Mouse (Mus musculus) liver, embryonic 11.5 days (tissue): ENCODE results near the gene Ntf5. TPM values are rescaled to one million over a fixed set of nuclear protein-coding genes. Genes with fewer than 3 reads are reported as not detected.
A peak's percentile ranks its signal among the peaks of the same experiment; 100 is the strongest.

Source experiments
- ATAC-seq: fragments of 200-750 bp; cut with Nextera tagmentation; replicated peaks from 2 replicates; pipeline ENCODE4 v1.8.0; 2017; ENCODE audit warnings: moderate number of reproducible peaks, mild to moderate bottlenecking, moderate TSS enrichment, moderate library complexity; ENCODE audit not compliant: low FRiP score
- DNase-seq: peaks from one replicate; pipeline ENCODE4 v3.0.0-alpha.2; 2017; ENCODE audit warnings: low spot score
- H3K27ac ChIP-seq: fragments of 300-500 bp; sonication (generic); 2 replicates; pipeline ENCODE4 v1.5.1; 2014; ENCODE audit warnings: mild to moderate bottlenecking, low read depth, low read length, control low read depth
- H3K27me3 ChIP-seq: fragments of 300-500 bp; sonication (generic); replicated peaks from 2 replicates; pipeline ENCODE4 v1.6.1; 2014; ENCODE audit warnings: low read length, mixed read lengths; ENCODE audit not compliant: control insufficient read depth, insufficient read depth
- H3K36me3 ChIP-seq: fragments of 300-500 bp; sonication (generic); 2 replicates; pipeline ENCODE4 v1.6.1; 2014; ENCODE audit warnings: mild to moderate bottlenecking, low read length, moderate library complexity, mixed read lengths; ENCODE audit not compliant: control insufficient read depth, insufficient read depth
- H3K4me1 ChIP-seq: fragments of 300-500 bp; sonication (generic); replicated peaks from 2 replicates; pipeline ENCODE4 v1.6.1; 2014; ENCODE audit warnings: low read length, mixed read lengths; ENCODE audit not compliant: control insufficient read depth, insufficient read depth
- H3K4me2 ChIP-seq: fragments of 300-500 bp; sonication (generic); 2 replicates; pipeline ENCODE4 v1.6.1; 2014; ENCODE audit warnings: mild to moderate bottlenecking, control low read depth, moderate library complexity
- H3K4me3 ChIP-seq: fragments of 300-500 bp; sonication (generic); 2 replicates; pipeline ENCODE4 v1.5.1; 2014; ENCODE audit warnings: low read depth, low read length, control low read depth
- H3K9ac ChIP-seq: fragments of 300-500 bp; sonication (generic); 2 replicates; pipeline ENCODE4 v1.6.1; 2014; ENCODE audit warnings: low read depth, low read length, control low read depth
- H3K9me3 ChIP-seq: fragments of 300-500 bp; sonication (generic); 2 replicates; pipeline ENCODE4 v1.6.1; 2016; ENCODE audit warnings: low read length, inconsistent platforms, mixed read lengths; ENCODE audit not compliant: control insufficient read depth
- WGBS: fragments of 180-500 bp; shearing (Covaris S2); extraction: QIAGEN DNeasy Blood & Tissue Kit; methylation state at CpG from one replicate; pipeline ENCODE4 v1.1.7; 2014; 5-methylcytosine and 5-hydroxymethylcytosine counted together
- polyA plus RNA-seq: library from polyadenylated mRNA; unstranded; fragments of >200 nt; fragmentation: Nextera tagmentation; extraction: Ambion mirVana; gene quantifications from 2 replicates; pipeline ENCODE4 v1.2.1, GENCODE M21; 2014

Gene Ntf5
- polyA plus RNA-seq, 1 experiment from 2014 or later = 2.0 TPM

DNA sequence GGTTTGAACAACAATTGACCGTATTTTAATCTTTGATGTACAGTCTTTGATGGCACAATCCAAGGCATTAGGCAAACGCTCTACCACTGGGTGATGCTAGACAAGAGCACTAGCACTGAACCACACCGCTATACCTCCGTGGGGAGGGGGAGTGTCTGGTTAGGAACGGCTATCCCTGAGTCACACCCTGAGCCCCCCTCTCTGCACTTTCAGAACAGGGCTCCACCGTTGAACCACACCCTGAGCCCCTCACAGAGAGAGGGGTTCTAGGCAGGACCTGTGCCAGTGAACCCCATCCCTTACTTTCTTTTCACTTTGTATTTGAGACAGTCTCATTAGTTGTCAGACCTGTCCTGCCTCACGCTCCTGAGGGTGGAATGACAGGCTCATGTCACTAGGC, 5.1 kb upstream of the Ntf5 start:
- Histone ChIP-seq H3K27me3 (peaks cover 82% of the 10 kb centered on the region), H3K4me1 (peaks cover 5% of the 10 kb centered on the region; the same call in 1 of the 2 replicates), H3K27ac (no peak overlapping the region), H3K4me2 (no peak overlapping the region), H3K4me3 (no peak overlapping the region), H3K9ac (no peak overlapping the region), H3K36me3 (no peaks in the 10 kb centered on the region), H3K9me3 (no peaks in the 10 kb centered on the region)
- DNase-seq (no peak), ATAC-seq (no peak)
- WGBS = 65% methylated on average over 7 of the region's 7 CpGs

DNA sequence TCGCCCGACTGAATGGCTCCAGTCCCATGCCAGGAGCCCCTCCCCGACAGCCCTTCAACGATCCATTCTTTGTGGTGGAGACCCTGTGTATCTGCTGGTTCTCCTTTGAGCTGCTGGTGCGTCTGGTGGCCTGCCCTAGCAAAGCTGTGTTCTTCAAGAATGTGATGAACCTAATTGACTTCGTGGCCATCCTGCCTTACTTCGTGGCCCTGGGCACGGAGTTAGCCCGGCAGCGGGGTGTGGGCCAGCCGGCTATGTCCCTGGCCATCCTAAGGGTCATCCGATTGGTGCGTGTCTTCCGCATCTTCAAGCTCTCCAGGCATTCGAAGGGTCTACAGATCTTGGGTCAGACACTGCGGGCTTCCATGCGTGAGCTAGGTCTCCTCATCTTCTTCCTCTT, 4.5 kb upstream of the Ntf5 start:
- Histone ChIP-seq H3K27ac (no peak overlapping the region), H3K36me3 (no peaks in the 10 kb centered on the region), H3K9ac (no peak overlapping the region), H3K4me1 (peaks cover 11% of the 10 kb centered on the region), H3K9me3 (no peaks in the 10 kb centered on the region), H3K4me2 (no peak overlapping the region), H3K4me3 (no peak overlapping the region), H3K27me3 (peaks cover 88% of the 10 kb centered on the region)
- DNase-seq (no peak), ATAC-seq (no peak)
- 84% methylated on average over 17 of the region's 17 CpGs for WGBS

DNA sequence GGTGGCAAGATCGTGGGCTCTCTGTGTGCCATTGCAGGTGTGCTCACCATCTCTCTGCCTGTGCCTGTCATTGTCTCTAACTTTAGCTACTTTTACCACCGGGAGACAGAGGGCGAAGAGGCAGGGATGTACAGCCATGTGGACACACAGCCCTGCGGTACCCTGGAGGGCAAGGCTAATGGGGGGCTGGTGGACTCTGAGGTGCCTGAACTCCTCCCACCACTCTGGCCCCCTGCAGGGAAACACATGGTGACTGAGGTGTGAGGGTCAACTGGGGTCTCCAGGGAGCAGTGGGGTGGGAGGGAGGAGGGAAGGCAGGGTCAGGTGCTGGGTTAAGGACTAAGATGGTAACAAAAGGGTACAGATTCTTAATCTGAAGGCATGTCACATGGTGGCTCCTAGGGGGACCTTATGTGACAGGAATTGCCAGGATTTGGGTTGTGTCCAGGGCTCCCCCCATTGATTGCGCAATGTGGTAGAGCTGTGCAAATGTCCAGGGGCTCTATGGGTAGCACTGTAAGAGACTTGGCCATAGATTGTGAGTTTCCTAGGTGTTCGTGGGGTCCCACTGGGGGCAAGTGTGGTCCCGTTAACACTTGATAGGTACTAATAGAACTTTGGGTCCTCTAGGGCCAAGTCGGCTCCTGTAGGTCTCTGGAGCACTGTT, 3.9 kb upstream of the Ntf5 start:
- DNase-seq = no peak
- no peak for ATAC-seq
- Histone ChIP-seq H3K27ac (no peak overlapping the region), H3K9ac (no peak overlapping the region), H3K4me1 (peaks cover 12% of the 10 kb centered on the region), H3K36me3 (no peaks in the 10 kb centered on the region), H3K4me2 (no peak overlapping the region), H3K4me3 (no peak overlapping the region), H3K27me3 (peaks cover 95% of the 10 kb centered on the region), H3K9me3 (no peaks in the 10 kb centered on the region)
- WGBS = 83% methylated on average over 8 of the region's 8 CpGs

DNA sequence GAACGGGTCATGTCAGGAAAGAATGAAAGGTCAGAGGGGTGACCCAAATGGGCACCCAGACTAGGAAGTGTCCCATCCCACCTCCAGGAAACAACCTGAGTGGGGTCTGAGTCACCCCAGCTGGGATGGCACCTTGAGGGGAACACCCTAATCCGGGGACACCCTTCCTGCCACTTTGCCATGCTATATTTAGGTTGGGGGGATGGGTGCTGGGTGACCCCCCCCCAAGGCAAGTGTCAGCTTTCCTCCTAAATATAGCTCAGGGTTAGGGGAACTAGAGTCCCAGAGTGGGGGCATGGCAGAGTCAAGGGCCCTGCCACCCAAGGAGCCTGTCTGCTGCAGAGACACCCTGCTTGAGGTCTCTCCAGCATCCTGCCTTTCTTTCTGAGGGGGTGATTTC, 1.1 kb upstream of the Ntf5 start:
- H3K27ac ChIP-seq = no peak overlapping the region
- H3K4me2 ChIP-seq = no peak overlapping the region
- H3K9ac ChIP-seq = no peak overlapping the region
- peaks cover 99% of the 10 kb centered on the region for H3K27me3 ChIP-seq
- H3K4me3 ChIP-seq = no peak overlapping the region
- no peaks in the 10 kb centered on the region for H3K9me3 ChIP-seq
- WGBS = 65% methylated on average over 2 of the region's 2 CpGs
- H3K4me1 ChIP-seq = peaks cover 11% of the 10 kb centered on the region
- no peak for ATAC-seq
- H3K36me3 ChIP-seq = no peaks in the 10 kb centered on the region
- DNase-seq = no peak

DNA sequence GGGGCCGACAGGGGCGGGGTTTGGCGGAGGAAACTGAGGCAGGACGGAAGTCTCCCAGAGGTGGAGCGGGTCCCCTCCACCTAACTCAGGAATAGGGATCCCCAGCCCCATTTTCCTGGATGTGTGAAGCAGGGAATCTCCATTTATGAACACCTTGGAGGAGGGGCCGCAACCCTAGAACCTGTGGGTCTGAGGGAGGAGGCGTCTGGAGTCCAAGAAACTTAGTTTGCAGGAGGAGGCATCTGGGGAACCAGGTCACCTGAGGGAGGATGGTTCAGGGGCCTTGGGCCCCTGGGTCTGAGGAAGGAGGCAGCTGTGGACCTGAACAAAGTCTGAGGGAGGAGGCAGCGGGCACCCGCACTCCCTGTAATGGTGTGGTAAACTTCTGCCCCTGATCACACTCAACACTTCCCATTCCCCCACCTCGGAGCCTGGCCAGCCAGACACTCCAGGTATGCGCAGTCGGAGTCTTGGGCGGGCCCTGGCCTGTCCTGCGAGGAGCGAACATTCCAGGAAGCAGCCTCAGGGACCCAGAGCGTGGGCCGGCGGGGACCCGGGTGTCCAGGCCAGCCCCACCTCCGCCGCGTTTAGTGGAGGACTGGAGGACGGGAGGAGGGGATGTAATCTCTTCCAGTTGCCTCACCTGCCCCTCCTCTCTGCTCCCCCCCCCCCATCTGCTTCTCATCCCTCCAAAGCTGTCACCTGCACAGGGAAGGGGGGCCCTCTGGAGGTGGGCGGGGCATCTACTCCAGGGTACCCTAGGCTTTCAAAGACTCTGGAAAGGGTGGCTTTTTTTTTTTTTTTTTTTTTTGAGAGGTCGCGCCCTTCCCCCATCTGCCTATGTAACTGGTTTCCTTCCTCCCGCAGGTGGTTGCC, 607 bp downstream of the Ntf5 start:
- peaks cover 11% of the 10 kb centered on the region for H3K4me1 ChIP-seq
- peak overlapping the region; percentile 58; the same call in 1 of the 2 replicates for H3K27ac ChIP-seq
- H3K36me3 ChIP-seq = no peaks in the 10 kb centered on the region
- WGBS = 2% methylated on average over 27 of the region's 27 CpGs
- peak overlapping the region; percentile 60 for H3K4me3 ChIP-seq
- no peaks in the 10 kb centered on the region for H3K9me3 ChIP-seq
- ATAC-seq (peak; percentile 9; the same call in 1 of the 2 replicates), DNase-seq (peak; percentile 46)
- H3K4me2 ChIP-seq = peak overlapping the region; percentile 91
- peaks cover 98% of the 10 kb centered on the region for H3K27me3 ChIP-seq
- peak overlapping the region; percentile 2 for H3K9ac ChIP-seq

DNA sequence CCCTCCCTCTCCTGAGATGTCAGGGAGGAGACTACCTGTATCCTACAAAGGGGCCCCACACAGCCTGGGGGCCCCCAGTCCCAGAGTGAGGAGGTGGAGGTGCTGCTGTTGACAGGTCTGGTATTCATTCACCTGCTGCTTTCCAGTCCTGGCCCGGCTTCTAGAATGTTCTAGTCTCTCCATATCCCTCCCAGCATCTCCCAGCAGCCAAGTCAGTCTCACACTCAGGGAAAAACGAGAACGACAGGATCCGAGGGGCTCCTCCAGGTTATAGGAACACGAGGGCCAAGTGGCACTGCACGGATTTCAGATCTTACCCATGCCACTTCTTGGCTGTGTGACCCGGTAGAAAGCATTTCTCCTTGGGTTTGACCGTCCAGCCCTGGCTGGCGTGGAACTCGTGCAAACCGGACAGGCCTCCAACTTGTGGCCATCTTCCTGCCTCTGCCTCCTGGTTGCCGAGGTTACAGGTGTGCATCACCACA, 1.3 kb downstream of the Ntf5 start:
- no peak for ATAC-seq
- no peak overlapping the region for H3K9ac ChIP-seq
- H3K36me3 ChIP-seq = no peaks in the 10 kb centered on the region
- DNase-seq = no peak
- no peak overlapping the region for H3K27ac ChIP-seq
- H3K27me3 ChIP-seq = peaks cover 94% of the 10 kb centered on the region
- H3K4me3 ChIP-seq = no peak overlapping the region
- H3K4me2 ChIP-seq = peak overlapping the region; percentile 91; the same call in 1 of the 2 replicates
- peaks cover 11% of the 10 kb centered on the region for H3K4me1 ChIP-seq
- WGBS = 32% methylated on average over 12 of the region's 12 CpGs
- no peaks in the 10 kb centered on the region for H3K9me3 ChIP-seq

DNA sequence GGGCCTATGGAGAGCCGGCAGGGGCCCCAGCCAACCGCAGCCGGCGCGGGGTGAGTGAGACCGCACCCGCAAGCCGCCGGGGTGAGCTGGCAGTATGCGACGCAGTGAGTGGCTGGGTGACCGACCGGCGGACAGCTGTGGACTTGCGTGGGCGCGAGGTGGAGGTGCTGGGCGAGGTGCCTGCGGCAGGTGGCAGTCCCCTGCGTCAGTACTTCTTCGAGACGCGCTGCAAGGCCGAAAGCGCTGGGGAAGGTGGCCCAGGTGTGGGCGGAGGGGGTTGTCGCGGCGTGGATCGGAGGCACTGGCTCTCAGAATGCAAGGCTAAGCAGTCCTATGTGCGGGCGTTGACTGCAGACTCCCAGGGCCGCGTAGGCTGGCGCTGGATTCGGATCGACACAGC, 2.1 kb downstream of the Ntf5 start:
- Histone ChIP-seq H3K4me1 (peaks cover 11% of the 10 kb centered on the region), H3K27me3 (peaks cover 91% of the 10 kb centered on the region), H3K4me2 (peak overlapping the region; percentile 26; the same call in 1 of the 2 replicates), H3K4me3 (peak overlapping the region; percentile 14; the same call in 1 of the 2 replicates), H3K9ac (no peak overlapping the region), H3K9me3 (no peaks in the 10 kb centered on the region), H3K27ac (no peak overlapping the region), H3K36me3 (no peaks in the 10 kb centered on the region)
- ATAC-seq = no peak
- no peak for DNase-seq
- WGBS = 12% methylated on average over 37 of the region's 37 CpGs

DNA sequence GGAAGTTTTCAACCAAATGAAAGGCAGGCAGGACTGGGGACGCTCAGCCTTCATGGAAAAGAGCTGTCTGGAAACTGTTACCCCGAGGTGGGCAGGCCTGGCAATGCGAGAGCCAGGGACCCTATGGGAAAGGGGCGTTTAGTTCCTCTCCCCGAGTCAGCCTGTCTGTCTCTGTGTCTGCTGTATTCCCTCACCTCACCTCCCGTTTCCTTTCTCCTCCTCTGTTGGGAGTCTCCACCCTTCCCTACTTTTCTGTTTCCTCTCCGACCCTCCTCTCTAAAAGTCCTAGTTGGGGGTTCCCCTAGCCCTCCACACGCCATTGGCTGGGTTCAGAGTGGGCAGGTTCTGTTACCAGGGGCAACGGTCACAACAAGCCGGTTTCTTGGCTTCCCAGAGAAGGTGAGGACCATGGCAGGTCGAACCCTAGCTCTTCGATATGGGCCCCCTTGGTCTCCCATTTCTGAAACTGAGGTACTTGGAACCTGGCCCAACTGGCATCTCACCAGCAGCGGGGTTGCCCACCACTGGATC, 4.5 kb downstream of the Ntf5 start:
- peaks cover 20% of the 10 kb centered on the region for H3K36me3 ChIP-seq
- 11% methylated on average over 13 of the region's 13 CpGs for WGBS
- no peak for DNase-seq
- no peak overlapping the region for H3K27ac ChIP-seq
- peaks cover 11% of the 10 kb centered on the region for H3K4me1 ChIP-seq
- H3K4me2 ChIP-seq = no peak overlapping the region
- no peak for ATAC-seq
- no peak overlapping the region for H3K9ac ChIP-seq
- H3K27me3 ChIP-seq = peaks cover 72% of the 10 kb centered on the region
- no peaks in the 10 kb centered on the region for H3K9me3 ChIP-seq
- H3K4me3 ChIP-seq = no peak overlapping the region
